Mouse (Mus musculus) granulocyte monocyte progenitor cell, adult 5-6 weeks (primary cell): ENCODE measurements around the gene Tbx3. TPM values are rescaled to one million over a fixed set of nuclear protein-coding genes. Genes with fewer than 3 reads are reported as not detected.

Experiments
- ATAC-seq: replicated peaks from 2 replicates; pipeline ENCODE4 v1.8.0; 2016; ENCODE audit warnings: mild to moderate bottlenecking, moderate TSS enrichment, inconsistent platforms; ENCODE audit not compliant: poor library complexity, severe bottlenecking
- total RNA-seq, 2 experiments: library from RNA; stranded (forward) in 1 of 2; stranded (reverse) in 1 of 2; fragments of 200-712, 200-1000 nt in 1 of 2; fragments of >200 nt in 1 of 2; fragmentation: Nextera tagmentation in 1 of 2; gene quantifications; 2 replicates each; pipeline ENCODE4 v1.2.3; 2014 to 2017

Tbx3 gene
- total RNA-seq (2014; fragmentation: Nextera tagmentation) (not detected in 2 replicates), total RNA-seq (2017) (not detected in 2 replicates)

DNA sequence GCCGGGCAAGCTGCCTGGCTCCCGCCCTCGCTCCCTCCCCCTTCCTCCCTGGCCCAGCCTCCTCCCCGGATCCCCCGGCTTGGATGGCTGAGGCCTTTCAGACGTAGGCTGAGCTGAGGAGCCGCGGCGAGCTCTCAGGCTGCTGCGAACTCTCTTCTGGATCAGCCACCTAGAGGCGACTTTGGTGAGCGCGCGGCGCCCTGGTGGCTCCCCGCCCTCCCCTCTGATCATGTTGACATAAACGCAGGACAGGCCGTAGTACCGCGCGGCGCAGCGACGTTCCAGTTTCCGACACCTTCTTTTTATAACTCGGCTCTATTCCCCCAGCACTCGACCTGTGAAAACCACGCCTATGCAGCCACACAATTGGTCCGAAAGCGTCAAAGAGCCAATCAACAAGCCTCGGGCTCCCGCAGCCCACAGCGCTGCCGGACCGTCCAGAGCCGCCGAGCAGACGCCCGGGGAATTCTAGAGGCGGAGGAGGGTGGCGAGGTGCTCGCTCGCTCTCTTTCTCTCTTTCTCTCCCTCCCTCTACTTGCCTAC, at the start of gene Tbx3:
Gene Tbx3 (plus strand): TSS at position 104 of the 543 bp plus-strand sequence.
- peak; percentile 92 for ATAC-seq

DNA sequence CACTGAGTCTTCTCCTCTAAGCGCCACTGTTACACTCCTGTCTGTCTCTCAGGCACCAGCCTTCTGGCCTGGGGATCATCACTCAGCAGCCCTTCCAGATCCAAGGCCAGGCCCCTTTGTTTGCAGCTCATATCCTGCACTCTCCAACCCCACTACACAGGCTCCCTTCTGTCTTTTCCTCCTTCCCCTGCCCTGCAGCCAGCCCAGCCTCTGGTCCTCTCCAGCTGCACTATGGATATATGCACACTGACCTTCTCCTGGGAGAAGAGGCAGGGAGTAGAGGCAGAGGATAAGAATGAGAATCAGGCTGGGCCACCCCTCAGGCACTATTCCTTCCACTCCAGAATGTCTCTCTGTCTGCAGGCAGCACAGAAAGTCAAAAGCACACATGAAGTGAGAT, 48.4 kb upstream of the Tbx3 start:
- no peak for ATAC-seq

- no peak for ATAC-seq
Observed at GRCm38 (mm10) chr5:119624554-119624953, 45.9 kb upstream of the Tbx3 start.

- ATAC-seq = no peak
Observed at GRCm38 (mm10) chr5:119625603-119626002, 44.9 kb upstream of the Tbx3 start.

GRCm38 (mm10) chr5:119626154-119626553, 44.3 kb upstream of the Tbx3 start:
- no peak for ATAC-seq

GRCm38 (mm10) chr5:119626662-119627061, 43.8 kb upstream of the Tbx3 start:
- peak; percentile 50 for ATAC-seq

GRCm38 (mm10) chr5:119628100-119628499, 42.4 kb upstream of the Tbx3 start:
- ATAC-seq = no peak

DNA sequence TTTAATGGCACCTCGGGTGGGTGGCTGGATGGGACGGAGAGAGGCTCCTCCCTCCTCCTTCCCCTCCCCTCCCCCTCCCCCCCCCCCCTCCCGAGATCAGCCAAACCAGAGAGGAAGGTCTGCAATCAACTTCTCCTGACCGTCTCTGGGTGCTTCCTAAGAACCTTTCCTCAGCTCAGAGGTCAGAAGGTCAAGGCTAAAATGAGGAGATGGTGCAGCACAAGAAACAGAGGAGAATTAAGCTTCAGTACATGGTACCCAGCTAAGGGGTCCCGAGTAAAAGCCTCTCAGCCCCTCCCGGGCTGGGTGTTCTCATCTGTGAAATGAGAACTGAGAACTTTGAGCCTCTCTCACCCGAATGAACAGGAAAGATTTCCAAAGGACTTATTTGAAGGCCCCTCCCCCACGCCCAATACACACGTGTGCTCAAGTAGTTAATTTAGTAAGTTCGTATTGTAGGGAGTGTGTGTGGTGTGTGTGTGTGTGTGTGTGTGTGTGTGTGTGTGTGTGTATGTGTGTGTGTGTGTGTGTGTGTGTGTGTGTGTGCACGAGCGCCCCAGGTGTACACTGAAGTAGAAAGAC, 41.6 kb upstream of the Tbx3 start:
- no peak for ATAC-seq

DNA sequence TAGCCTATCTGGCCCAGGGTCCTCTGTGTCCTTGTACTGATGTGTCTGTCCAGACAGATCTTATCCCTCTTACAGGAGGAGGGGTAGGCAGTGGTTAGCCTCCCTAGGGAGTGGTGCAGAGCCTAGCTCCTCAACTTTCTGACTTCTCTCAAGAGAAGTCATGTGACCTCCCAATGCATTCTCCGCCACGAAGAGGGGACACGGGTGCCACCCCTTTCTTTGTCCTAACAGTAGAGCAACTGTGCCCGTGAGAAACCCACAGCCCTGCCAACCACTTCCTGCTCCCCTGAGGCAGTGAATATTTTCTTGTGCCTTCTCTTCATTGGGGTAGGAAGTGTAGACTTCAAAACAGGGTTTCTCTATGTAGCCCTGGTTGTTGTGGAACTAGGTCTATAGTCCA, 36.9 kb upstream of the Tbx3 start:
- ATAC-seq = peak; percentile 30

DNA sequence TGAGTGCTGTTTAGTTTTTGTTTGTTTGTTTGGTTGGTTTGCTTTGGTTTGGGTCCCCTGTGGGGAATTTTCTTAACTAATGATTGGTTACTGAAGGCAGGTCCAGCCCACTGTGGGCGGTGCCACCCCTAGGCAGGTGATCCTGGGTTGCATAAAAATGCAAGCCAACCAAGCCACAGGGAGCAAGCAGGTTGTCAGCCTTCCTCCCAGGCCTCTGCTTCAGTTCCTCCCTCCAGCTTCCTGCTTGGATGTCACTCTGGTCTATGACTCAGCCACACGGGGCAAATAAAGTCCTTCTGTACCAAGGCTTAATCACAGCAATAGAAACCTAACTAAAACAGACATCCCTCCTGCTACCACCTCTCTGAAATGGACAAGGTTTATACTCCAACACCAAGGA, 35.6 kb upstream of the Tbx3 start:
- ATAC-seq = peak; percentile 72

GRCm38 (mm10) chr5:119638300-119638699, 32.2 kb upstream of the Tbx3 start:
- no peak for ATAC-seq

GRCm38 (mm10) chr5:119641094-119641493, 29.4 kb upstream of the Tbx3 start:
- ATAC-seq = no peak

- ATAC-seq = no peak
Observed at GRCm38 (mm10) chr5:119641714-119642113, 28.8 kb upstream of the Tbx3 start.

GRCm38 (mm10) chr5:119646965-119647364, 23.5 kb upstream of the Tbx3 start:
- ATAC-seq = no peak

DNA sequence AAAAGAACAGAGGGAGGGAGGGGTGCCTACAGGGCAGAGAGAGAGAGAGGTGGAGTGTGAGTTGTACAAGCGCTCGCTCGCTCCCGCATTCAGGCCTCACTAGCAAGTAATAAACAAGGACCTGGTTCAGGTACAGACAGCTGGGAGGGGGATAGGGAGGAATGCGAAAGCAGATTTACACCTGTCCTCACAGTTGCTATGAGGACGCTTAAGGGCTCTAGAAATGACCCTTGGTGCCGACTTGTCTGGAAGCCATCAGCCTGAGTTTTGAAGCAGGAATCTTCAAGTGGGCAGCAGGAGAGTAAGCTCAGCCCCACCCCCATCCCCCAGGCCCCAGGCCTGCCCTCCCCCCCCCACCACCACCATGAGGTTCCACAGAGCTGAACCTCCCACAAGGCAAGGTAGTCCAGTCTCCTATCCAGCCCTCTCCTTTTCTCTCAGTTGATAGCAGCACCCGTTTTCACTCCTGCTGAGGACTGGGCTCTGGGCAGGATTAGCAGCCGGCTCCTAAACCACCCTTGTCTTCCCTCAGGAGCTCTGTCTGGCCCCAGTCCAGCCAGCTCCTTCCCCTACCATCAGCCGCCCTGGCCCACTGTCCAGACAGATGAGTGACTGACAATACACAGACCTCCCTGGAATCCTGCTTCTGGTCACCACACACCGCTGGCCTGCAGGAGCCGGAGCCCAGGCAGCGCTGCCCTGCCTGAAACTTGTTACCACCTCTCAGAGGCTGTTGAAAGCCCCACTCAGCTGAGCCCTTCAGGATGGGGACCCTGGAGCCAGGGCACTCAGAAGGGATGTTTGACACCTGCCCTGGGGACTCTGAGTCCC, 19.1 kb upstream of the Tbx3 start:
- ATAC-seq = no peak

DNA sequence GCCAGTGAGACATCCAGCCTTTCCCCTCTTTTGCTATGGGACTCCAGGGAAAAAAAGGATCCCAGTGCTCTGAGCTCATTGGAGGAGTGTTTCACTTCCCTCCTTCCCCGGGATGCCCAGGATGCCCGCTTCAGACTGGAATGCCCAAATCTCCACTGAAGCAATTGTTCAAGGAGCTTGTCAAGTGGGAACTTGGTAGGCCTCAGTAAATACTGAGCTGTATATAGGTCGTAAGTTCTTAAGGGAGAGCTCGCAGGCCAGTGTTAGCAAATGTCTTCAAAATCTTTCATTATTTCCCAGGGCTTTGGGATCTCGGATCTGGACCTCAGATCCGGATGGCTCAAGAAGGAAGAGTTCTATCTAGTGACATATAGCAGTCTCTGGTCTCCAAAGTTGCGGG, 14.1 kb upstream of the Tbx3 start:
- ATAC-seq = no peak

GRCm38 (mm10) chr5:119656856-119657255, 13.6 kb upstream of the Tbx3 start:
- ATAC-seq = peak; percentile 20

GRCm38 (mm10) chr5:119657362-119657761, 13.1 kb upstream of the Tbx3 start:
- ATAC-seq = no peak

DNA sequence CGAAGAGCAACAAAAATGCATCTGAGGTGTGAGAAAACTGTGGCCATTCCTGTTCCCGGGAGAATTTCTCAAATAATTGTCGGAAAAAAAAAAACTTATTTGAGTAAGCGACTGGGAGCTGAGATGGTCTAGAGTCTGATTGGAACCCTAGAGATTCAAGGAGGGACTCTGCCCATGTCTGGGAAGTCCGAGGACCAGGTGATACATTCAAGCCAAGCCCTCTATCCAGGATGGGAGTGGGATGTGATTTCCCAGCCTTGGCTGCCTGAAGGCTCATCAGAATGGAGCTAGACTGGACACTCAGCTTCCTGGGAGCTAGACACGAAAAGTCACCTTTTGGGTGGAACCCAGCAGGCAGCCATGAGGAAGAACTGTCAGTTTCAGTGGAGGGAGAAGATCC, 12.7 kb upstream of the Tbx3 start:
- no peak for ATAC-seq

GRCm38 (mm10) chr5:119658396-119658795, 12.1 kb upstream of the Tbx3 start:
- ATAC-seq = no peak

GRCm38 (mm10) chr5:119659041-119659440, 11.4 kb upstream of the Tbx3 start:
- ATAC-seq = no peak
